8 mouse cellular contexts compared by ENCODE assay signal in genomic region chr17:90837022-90837414, GRCm38 (mm10).
DNase-seq lines count a peak whose midpoint lies in the region; ATAC-seq lines count a peak whose summit lies in the region.
"Had no signal": no experiment of that assay in that cellular context is flagged by ENCODE, and none has a peak within 500 bp of the region (broad histone marks: within the 10 kb centered on the region; RNA-seq: fewer than 3 reads in every experiment).

No protein-coding gene starts in this region.

- intact Hi-C loops in heart, postnatal 25 days (cut with DNase I), result no loop called here

- H3K4me2 ChIP-seq in midbrain, embryonic 15.5 days, result no peak overlapping the region
- H3K4me2 ChIP-seq: lung, embryonic 14.5 days had no signal

- peak; percentile 9 for DNase-seq in ES-CJ7 (ENCODE audit: low read depth, low spot score)
- peak; percentile 80 for DNase-seq in Muller cell, postnatal 12 days (ENCODE audit: inconsistent ontology term)
- peak; percentile 5 for DNase-seq in hindbrain, embryonic 10.5 days (ENCODE audit: low spot score)
- DNase-seq in adrenal gland, postnatal 36 days, result no peak
- no peak for DNase-seq in heart, adult 9 months (ENCODE audit: low spot score in 2 of 2)
- no peak for DNase-seq in heart, postnatal 25 days (ENCODE audit: low spot score)
- DNase-seq: lung, embryonic 14.5 days had no signal

- no peaks in the 10 kb centered on the region for H3K27me3 ChIP-seq in hindbrain, embryonic 10.5 days (ENCODE audit: insufficient read depth, poor library complexity, severe bottlenecking)
- no peaks in the 10 kb centered on the region for H3K27me3 ChIP-seq in midbrain, embryonic 15.5 days (replicated peaks)

- peak; percentile 84 for ATAC-seq in midbrain, embryonic 15.5 days (replicated peaks)

- H3K4me1 ChIP-seq in hindbrain, embryonic 10.5 days (replicated peaks), result peaks cover 12% of the 10 kb centered on the region
- peaks cover 11% of the 10 kb centered on the region for H3K4me1 ChIP-seq in midbrain, embryonic 15.5 days

- no peak overlapping the region for H3K27ac ChIP-seq in hindbrain, embryonic 10.5 days
- H3K27ac ChIP-seq in midbrain, embryonic 15.5 days, result peak overlapping the region; percentile 53

- no peak overlapping the region for H3K4me3 ChIP-seq in hindbrain, embryonic 10.5 days
- H3K4me3 ChIP-seq in midbrain, embryonic 15.5 days, result no peak overlapping the region

- no peaks in the 10 kb centered on the region for H3K36me3 ChIP-seq in hindbrain, embryonic 10.5 days
- H3K36me3 ChIP-seq in midbrain, embryonic 15.5 days (replicated peaks), result no peaks in the 10 kb centered on the region

- no peaks in the 10 kb centered on the region for H3K9me3 ChIP-seq in hindbrain, embryonic 10.5 days
- H3K9me3 ChIP-seq in midbrain, embryonic 15.5 days, result no peaks in the 10 kb centered on the region

- H3K9ac ChIP-seq in midbrain, embryonic 15.5 days, result no peak overlapping the region
- H3K9ac ChIP-seq: lung, embryonic 14.5 days had no signal

Comparison
In these comparisons a context has a peak if more than half of its experiments do, and no peak if none do; other contexts are left out.
1. DNase-seq: peak in ES-CJ7 (single experiment), Muller cell, postnatal 12 days (single experiment) and hindbrain, embryonic 10.5 days (single experiment); none in adrenal gland, postnatal 36 days (0 of 2), heart, adult 9 months (0 of 2) and heart, postnatal 25 days (single experiment).